Mouse (Mus musculus) B cell, adult 2 months (primary cell): Measurements from ENCODE around the gene Ass1.

ENCODE experiments used
- DNase-seq, 2 experiments: peaks; one replicate each; pipeline ENCODE4 v3.0.0; 2022

The Ass1 gene

DNA sequence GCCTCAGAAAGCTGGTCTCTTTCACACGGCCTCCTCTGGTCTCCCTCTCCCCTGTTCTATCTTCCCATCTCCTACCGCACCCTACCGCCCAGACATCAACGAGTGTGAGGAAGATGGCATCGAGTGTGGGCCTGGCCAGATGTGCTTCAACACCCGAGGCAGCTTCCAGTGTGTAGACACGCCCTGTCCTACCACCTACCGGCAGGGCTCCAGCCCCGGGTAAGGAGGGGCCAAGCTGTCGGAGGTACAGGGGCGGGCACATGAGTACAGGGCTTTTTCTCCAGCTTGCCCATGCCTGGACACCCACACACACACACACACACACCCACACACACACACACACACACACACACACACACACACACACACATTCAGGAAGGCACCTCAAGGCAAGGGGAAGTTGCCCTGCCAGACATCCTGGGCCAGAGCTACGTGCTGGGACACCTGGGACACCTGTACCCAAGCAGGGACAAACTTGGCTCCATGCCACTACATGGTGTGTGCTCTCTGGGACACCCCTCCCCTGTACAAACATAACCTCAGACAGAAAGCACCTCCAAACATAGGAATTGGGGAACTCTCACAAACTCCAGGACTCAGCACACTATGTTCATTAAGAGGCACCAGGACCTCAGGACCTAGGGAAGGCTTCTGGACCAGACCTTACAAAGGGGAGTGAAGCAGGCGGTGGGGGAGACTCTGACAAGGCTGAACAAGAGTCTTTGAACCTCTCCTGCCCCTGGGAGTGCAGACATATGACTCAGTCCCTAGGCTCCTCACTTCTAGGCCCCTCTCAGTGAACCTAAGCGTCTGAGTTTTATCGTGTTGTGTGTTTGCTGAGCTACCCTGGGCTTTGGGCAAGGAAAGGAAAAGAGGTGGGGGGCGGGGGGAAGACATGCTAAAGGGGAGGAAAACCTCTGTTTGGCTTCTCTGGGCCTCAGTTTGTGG lies 10.7 kb upstream of the Ass1 start:
- DNase-seq, result peak; percentile 36

- peak; percentile 74 to 77 for DNase-seq
Observed at GRCm38 (mm10) chr2:31460025-31460571, 9.9 kb upstream of the Ass1 start.

- DNase-seq, result no peak
Observed at GRCm38 (mm10) chr2:31460920-31461319, 9.1 kb upstream of the Ass1 start.

DNA sequence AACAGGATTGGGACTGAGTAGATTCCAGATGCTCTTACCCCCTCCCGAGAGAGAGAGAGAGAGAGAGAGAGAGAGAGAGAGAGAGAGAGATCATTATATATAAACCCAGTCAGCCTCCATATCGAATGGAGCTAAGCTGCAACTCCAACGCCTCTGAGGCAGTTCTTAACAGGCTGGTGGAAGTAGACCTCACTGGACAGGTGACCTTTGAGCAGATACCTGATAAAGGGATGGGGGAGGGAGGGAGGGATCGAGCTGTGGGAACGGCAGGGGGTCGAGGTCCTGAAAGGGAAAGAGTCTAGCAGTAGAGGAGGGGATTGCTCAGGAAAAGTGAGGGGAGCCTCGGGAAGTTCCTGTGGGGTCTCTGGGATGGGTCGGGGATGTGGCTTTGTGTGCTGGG lies 8.0 kb upstream of the Ass1 start:
- no peak for DNase-seq

DNA sequence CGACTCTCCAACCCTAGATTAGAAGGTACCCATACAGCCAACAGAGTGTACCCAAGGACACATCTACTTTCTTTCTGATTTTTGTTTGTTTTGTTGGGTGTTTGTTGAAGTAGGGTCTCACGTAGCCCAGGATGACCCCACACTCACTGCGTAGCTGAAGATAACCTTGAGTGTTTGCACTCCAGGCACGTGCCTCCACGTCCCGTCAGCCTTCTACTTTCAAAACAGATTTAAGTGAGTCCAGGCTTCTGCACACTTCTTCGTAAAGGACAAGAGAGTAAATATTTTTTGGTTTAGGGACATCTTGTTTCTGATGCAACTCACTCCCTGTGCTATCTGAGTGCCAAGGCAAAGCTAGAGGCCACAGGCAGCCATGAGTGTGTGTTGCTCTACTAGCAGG lies 6.8 kb upstream of the Ass1 start:
- DNase-seq, result no peak

- peak; percentile 31 to 37 for DNase-seq
Observed at GRCm38 (mm10) chr2:31463696-31464528, 6.1 kb upstream of the Ass1 start.

GRCm38 (mm10) chr2:31464529-31464910 lies 5.5 kb upstream of the Ass1 start:
- DNase-seq, result no peak

- no peak for DNase-seq
Observed at GRCm38 (mm10) chr2:31467457-31467856, 2.5 kb upstream of the Ass1 start.

DNA sequence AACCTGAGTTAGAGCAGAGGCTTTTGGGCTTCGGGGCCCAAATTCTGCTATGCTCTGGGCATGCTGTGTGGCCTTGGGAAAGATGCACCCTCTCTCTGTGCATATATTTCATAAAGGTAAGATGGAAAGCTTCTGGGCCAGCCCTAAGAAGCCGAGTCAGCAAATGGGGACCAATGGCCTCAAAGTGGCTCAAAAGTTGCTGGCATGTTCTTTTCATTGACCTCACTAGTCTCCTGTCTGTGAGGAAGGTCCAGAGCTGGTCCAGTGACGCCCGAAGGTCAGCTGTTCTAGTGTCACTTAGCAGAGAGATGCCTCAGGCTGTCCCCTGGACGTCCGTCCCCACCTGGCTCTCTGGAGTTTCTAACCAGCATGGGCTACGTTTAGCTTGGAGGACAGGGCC lies 1.1 kb upstream of the Ass1 start:
- no peak for DNase-seq

GRCm38 (mm10) chr2:31469480-31469879 lies 527 bp upstream of the Ass1 start:
- DNase-seq, result no peak

- DNase-seq, result peak; percentile 42 to 43
Observed at GRCm38 (mm10) chr2:31470683-31471385, 827 bp downstream of the Ass1 start.

- no peak for DNase-seq
Observed at GRCm38 (mm10) chr2:31471611-31472010, 1.6 kb downstream of the Ass1 start.

GRCm38 (mm10) chr2:31472406-31473065 lies 2.5 kb downstream of the Ass1 start:
- peak; percentile 90 to 93 for DNase-seq

DNA sequence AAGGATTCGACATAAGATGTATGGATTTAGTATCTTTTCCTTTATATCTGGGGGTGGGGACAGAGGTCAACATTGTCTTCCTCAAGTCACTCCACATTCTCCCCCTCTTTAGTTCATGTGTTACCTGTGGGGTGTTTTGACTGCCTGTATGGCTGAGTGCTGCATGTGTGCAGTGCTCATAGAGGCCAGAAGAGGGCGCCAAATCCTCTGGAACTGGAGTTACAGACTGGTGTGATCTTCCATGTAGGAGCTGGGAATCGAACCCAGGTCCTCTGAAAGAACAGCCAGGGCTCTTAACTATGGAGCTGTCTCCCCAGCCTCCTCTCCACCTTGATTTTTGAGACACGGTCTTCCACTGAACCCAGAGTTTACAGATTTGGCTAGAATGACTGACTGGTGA lies 3.9 kb downstream of the Ass1 start:
- DNase-seq, result peak; percentile 65 to 68

DNA sequence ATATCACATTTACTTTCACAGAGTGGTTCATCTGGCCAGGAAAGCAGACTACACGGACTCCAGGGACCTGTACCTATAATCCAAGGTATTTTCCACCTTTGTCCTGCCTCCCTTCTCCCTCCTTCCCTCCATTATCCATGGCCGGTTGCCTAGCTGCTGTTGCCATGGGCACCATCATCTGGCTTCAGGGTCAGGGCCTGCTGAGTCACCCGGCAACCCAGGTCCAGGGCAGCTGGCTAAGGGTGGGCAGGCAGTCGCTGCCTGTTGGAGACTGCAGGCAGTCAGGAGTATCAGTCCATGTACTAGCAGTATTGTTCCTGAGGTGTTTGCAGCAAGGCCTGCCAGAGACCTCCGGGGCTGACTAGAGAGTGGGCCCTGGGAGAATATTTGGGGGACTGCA lies 4.7 kb downstream of the Ass1 start:
- DNase-seq, result no peak

- no peak for DNase-seq
Observed at GRCm38 (mm10) chr2:31476107-31476820, 6.3 kb downstream of the Ass1 start.

DNA sequence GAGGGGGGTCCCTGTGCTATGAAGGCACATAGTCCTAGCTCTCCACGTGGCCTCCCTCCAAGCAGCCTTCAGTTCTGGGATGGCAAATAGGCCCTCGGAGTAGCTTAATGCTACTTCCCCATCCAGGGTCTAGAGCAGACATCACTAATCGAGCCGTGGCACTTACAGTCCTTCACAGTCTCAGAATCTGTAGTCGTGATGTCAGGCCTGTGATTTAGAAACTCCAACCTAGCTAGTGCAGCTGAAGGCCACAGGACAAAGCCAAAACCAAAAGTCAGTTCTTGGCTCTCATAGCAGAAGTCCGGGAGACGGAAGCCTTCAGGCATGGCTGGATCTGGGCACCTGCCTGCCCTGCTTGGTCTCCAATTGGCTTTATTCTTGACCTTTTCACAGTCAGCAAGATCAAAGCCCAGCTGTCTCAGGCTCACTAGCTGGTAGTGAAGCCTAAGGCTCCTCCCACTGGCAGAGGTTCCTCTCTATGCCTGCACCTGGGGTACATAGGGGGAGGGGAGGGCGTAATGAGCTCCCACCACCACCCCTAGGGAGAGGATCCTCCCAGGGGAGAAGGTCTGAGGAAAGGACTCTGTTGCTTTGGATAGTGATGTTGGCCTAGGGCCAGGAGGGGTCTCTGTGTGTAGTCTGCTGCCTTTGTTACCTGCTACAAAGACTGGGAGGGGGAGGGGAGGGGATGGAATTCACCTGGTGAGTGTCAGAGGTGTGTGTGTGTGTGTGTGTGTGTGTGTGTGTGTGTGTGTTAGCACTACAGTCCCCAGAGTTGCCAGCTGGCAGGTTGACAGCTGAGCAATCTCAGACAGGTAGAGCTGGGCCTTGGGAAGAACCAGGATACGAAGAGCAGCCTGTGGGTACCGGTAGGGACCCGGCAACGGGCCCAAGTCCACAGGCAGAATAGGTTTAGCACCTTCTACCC lies 7.5 kb downstream of the Ass1 start:
- no peak for DNase-seq

DNA sequence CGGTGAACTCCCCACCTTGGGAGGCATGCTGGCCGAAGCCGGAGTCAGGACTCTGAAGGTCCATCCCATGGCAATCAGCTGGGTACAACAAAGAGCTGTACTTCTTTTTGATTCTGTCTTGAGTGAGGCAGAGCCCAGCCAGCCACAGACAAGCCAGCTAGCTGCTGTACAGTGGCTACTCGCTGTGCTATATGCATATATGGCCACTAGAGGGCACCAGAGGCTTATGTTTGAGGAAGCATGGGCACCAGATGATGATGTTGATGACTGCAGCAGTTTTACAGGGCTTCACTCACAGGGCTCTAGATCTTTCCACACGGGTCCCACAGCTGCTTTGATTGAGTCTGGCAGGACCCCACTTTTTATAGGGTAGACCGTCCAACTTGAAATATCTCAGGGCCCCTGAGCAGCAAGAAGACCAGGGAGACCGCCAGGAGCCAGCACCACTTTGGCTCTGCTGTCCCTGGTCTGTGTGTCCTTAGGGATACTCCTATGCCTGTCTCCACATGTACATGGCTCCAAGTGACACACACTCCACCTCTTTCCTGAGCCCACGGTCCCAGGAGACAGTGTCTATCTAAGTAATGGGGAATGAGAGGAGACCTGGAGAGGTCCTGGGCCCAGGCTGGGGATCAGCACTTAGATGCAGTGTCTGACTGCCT lies 13.0 kb downstream of the Ass1 start:
- DNase-seq, result peak; percentile 85 to 87

DNA sequence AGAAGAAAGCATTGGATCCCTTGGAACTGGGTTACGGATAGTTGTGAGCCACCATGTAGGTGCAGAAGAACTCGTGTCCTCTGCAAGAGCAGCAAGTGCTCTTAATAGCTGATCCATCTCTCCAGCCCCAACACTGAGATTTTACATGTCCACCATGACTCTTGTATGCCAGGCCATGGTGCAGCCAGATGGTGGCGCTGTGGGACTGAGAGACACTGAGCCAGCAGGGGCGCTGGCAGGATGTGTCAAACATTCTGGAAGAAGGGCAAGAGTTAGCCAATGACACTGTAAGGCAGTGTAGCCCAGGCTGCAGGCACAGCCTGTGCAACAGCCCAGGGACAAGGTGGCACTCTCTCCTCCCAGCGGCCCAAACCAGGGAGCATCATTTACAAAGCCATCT lies 14.2 kb downstream of the Ass1 start:
- peak; percentile 69 for DNase-seq

GRCm38 (mm10) chr2:31489166-31489565 lies 19.2 kb downstream of the Ass1 start:
- DNase-seq, result no peak
